Mouse (Mus musculus) T-cell, adult 2 months (primary cell): ENCODE measurements around the gene Ldlrad3.

ENCODE experiments used
- DNase-seq: peaks from one replicate; pipeline ENCODE4 v3.0.0; 2022; ENCODE audit warnings: low spot score

The Ldlrad3 gene

DNA sequence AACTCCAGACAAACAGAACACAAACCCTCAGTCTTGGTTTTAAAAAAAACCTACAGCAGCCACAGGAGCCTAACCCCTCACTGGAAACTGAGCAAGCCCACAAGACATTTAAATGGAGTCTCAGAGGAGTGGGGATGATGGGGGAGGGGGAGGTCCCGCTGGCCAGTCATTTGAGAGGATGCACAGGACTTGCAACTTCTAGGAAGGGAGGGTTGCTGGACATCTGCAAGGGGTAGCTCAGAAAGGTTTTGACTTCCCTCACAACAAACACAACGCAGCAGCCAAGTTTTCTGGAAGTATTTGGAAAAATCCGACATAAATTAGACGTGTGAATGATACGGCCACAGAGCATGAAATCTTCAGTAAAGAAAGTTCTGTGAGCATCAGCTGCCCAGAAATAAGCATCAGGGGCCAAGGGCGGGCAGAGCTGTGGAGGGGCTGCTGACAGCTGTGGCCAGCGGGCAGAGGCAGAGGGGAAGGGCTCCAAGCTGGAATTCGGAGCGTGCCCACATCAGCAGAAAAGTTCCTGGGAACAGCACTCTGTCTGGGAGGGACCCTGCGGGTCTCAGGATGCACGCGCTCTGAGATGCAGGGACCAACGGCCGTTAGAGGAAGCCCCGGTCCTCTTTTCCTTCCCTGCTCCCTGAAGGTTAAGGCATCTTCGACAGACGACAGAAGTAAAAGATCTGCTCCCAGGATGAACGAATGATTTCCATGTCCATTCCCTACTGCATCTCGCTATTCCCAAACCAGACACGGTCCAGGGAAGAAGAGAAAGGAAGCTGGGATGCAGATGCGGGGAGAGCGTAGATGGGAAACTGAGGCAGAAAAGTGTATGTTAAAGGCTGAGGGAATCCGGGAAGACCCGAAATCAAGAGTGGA, 875 bp downstream of the Ldlrad3 start:
- DNase-seq, result no peak

DNA sequence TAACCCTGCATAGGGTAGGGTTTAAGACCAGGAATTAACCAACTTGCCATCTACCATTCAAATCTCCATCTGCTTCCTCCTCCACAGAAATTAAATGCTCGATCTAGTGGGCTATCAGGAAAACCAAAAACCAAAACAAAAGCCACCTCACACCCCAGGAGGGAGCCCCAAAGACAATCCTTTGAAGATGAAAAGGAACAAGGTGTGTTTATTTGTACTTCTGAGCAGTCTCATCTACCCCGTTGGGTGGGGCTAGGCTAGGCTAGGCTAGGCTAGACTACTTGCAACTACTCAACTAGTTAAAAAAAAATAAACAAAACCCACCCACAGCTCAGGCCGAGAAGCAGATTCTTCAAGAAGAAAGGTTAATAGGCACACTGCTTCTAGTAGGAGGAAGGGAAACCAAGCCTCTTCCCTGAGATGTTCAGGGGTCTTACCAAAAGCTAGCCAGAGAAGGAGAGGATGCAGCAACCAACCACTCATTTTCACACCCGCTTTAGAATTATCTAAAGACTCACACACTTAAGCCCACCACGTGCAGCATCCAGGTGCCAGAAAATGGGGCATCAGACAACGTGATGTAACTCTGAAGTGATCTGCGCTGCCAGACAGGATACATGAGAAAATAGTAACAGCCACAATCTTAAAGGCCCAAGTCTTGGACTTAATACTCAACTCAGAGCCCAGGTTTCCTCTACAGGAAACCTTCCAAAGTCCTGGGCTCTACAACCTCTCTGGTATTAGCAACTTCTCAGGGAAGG, 2.3 kb downstream of the Ldlrad3 start:
- no peak for DNase-seq

DNA sequence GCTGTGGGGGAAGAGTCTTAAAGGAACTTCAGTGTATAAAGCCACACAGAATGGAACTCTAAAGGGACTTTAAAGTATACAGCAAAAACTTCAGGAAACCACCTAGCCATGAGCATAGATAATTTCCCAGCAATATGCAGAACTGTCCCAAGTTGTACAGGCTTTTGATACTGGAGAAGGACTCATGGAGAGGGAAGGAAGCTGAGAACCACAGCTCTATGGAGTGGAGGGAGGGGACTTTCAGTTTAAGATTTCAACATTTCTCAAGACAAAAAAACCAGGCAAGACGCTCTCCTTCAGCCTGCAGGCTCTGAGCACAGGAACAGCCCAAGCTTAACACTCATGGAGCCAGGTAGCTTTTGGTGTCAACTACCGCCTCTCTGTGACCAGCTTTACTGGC, 4.7 kb downstream of the Ldlrad3 start:
- DNase-seq, result no peak

DNA sequence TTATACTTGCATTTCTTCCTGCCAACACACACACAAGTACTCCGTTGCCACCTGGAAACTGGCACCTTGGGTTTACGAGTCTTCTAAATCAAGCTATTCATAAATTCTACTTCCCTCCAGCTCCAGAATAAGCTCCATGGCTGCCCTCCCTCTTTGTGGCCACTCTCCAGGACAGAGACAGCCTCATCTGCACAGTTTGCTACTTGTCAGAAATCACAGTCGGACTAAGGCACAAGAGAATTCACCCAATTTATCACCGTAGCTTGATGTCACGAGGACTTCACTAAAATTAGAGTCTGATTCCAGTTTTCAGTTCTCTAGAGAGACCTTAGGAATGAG, 9.8 kb downstream of the Ldlrad3 start:
- DNase-seq, result no peak

DNA sequence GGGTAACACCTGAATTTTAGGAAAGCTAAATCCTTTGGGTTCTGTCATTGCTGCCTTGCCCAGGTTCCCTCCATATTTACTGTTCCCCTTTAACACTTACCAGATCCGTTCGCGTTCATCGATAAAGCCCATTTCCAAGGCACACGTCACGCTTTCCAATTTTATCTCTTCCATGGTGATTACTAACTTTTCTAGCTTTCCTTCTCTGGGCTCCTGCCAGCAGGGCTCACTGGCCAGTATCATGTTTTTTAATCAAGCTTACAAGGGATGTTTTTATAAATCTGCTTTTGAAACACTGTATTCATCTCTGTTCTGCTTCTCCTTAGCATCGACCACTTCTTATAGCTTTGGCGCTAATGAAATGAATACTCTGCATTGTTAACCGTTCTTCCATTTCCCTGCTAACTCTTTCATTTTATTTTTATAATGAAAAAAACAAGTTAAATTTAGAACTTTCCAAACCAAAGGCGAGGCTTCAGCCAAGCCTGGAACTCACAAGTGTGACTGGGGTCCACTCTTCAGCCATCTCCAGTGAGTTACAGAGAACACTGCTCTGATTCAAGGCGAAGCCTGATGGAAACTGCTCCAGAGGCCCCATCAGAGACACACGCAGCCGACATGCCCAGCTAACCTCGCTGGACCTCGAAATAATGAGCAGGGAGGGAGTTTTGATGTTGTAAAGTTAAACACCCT, 10.3 kb downstream of the Ldlrad3 start:
- no peak for DNase-seq

DNA sequence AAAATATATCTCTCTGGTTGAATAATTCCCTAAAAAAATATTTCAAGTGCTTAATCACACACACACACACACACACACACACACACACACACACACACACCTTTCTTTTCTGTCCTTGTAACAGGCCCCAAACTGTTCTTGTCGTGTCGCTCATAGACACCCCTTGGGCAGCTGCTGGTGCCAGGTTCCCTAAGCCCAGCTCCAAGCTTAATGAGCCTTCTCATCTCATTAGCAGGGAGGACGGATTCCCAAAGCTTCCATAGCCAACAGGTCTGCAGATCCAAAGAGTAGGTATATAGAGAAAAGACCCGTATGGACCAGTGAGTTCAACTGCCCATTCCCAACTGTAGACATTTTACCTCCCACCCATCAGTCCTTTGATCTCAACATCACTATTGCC, 13.7 kb downstream of the Ldlrad3 start:
- DNase-seq, result no peak

DNA sequence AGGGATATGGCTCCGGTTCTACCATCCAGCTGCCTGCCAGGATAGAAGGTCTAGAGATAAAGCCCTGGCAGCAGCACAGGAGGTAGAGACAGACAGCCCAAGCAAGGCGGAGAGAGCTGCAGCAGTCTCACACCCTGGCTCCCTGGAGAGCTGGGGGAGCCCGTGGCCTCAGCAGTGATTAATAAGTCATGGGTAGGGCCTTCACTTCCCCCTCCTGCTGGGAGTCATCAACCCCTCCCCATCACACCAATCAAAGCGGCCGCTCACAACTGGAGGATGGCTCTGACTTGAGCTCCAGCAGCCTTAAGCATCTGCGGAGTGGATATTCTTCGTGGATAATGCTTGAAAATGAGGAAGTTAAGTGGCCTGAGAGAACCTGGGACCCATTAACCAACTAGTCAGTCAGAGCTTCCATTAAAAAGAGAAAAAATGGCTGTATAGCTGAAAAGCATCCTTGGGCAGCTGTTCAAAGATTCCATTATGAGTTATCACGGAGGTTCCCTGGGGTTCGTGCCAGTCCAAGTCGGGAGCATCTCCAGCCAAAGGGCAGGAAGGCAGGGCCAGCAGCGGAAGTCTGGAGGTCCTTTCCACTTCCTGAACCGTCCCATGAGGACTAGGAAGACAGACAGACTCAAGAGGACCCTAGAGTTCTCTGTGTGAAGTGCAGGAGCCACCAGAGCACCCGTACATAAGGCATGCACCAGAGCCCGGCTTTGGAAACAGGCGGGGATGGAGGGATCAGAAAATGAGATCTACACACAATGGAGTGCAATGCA, 19.4 kb downstream of the Ldlrad3 start:
- no peak for DNase-seq

DNA sequence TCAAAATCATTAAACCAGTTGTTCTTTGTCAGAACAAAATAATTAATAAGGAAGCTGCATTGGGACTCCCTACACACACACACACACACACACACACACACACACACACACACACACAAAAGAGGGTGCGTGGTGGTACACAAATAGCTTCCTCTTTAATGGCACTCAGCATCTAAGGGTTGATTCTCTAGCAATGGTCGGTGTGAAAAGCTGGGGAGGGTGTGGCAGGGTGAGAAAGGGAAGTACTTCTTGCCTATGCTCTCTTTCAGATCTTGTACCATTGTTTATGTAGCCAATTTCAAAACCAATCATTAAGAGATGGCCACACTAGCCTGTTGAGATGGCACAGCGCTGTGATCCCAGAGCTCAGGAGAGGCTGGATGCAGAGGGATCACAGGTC, 23.1 kb downstream of the Ldlrad3 start:
- no peak for DNase-seq

DNA sequence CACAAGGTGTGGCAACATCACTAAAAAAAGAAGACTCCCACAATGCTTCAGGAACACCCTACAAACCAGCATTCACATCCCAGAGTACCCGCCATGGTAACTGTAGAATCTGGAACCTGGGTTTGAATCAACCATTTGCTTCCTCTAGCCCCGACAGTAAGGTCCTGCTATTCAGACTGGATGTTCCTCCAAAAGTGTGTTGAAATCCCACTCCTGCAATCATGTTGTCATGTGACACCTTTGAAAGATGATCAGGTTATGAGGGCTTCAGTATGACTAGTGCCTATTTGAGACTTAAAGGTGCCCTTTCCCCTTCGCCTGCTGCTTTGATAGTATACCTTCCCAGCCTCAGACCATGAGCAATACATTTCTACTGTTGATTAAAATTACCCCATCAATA, 28.6 kb downstream of the Ldlrad3 start:
- DNase-seq, result no peak

DNA sequence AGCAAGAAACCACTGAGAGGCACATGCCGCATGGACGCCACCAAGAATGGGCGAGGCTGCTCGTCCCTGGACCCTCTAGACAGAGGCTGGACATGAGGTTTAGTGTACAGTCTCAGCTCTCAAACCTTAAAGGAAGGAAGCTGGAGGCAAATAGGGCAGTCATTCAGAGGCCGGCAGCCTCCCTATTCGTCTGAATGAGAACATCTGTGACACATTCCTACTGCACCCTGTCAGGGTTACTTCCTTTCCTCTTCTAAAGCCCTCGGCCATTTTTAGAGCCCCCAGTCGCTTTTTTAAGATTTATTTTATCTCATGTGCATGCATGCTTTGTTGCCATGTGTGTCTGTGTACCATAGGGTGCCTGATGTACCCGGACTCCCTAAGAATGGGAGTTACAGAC, 29.2 kb downstream of the Ldlrad3 start:
- no peak for DNase-seq

DNA sequence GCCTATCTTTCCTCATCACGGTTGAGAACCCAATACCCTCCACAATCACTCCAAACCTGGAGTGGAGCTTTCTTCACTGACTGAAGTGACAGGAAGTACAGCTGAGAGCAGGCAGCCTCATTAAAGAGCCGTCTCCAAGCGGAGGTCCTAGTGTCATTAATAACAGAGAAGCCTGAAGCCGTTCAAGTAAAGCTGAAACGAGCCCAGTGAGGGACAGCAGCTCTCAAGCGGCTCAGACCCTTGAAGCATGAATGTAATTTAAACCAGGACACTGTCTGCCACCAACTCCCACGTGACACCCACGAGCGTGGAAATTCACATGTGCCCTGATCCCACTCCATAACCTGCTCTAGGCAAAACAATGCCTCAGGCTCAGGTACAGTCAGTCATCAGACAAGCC, 29.7 kb downstream of the Ldlrad3 start:
- DNase-seq, result no peak

DNA sequence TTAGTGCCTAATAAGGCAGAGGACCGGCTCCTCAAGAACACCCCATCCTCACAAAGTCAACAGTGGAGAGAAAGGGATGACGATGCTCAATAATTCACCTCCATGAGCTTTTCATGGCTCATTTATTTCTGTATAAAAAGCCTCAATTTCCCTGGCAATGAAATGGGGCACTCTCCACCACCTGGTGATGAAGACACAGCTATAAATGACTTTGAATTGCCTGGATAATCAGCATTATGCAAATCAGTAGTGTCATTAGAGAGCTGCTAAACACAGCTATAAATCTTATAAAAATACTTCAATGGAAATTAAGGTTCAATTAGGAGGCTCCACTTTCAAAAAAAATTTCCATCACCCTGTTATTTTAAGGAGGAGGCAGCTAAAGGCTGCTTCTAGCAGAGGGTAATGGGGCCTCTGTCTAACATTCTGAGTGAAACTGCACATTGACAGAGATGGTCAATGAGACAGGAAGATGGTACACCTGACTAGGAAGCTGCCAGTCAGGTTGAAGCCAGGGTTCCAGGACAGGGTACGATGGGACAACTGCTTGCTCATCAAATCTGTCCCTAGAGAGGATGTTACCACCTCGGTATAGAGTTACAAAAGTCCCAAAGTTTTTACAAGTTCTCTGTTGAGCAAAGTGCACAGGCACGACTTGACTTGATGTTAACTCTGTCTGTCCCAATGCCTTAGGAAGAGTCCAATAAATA, 30.7 kb downstream of the Ldlrad3 start:
- DNase-seq, result no peak

DNA sequence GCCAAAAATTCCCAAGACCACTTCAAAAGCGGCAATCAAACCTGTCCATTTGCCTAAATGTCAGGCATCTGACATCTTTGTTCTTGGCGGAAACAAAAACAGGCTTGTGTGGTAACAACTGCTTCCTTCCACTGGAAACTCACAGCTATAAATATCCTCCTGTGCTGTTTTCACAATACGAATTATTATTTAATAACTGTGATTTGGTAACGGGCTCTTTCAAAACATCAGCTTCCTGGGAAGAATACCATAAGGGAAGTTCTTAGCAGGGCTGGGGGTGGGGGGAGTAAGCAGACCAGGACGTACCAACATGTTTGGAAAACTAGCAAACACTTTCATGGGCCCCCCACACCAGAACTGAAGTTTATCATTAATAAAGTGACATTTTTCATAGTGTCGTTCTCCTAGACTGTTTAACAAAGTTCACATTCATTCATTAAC, 31.4 kb downstream of the Ldlrad3 start:
- DNase-seq, result no peak

DNA sequence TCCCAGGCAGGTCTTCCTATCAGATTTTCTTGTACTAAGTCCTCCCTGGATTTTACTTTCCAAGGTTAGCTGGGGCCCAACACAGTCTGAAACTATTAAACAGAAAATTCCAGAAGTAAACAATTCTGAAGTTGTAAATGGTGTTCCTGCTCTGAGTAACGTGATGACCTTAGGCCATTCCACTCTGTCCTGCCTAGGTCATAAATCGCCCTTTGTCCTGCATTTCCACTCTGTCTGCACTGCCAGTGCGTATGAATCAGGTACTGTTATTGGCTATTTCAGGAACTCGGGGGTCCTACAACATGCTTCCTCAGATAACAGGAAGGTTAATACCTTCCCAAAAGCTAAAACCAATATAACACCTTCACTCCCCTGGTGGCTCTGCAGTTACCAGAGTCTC, 31.9 kb downstream of the Ldlrad3 start:
- no peak for DNase-seq

DNA sequence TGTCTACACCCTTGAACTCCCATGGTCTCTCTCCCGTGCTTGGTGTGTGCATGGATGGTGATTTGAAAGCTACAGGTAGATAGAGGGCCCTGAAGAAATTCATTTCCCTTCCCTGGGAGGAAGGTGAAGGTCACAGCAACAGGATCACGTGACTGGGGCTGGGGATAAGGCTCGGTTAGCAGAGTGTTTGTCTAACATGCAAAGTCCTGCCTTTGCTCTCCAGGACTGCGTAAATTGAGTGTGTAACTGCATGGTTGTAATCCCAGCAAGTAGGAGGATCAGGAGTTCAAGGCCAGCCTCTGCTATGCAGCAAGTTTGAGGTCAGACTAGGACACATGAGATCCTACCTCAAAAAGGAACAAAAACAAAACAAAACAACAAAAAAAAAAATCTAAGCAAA, 32.7 kb downstream of the Ldlrad3 start:
- DNase-seq, result no peak

DNA sequence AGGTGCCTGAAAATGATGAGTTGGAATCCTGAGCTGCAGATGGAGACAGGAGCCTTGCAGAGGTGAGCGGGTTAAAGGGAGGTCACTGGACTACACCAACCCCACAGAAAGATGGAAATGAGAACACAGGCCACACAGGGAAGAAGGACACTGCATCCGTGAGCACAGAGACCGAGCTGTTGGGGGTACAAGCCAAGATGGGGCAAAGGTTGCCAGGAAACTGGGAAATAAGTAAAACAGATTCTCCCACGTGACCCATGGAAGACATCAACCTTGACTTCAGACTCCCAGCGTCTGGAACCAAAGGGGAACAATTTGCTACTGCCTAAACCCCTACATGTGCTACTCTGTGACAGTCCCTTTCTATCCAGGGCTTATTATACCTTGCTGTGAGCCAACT, 33.3 kb downstream of the Ldlrad3 start:
- DNase-seq, result no peak

DNA sequence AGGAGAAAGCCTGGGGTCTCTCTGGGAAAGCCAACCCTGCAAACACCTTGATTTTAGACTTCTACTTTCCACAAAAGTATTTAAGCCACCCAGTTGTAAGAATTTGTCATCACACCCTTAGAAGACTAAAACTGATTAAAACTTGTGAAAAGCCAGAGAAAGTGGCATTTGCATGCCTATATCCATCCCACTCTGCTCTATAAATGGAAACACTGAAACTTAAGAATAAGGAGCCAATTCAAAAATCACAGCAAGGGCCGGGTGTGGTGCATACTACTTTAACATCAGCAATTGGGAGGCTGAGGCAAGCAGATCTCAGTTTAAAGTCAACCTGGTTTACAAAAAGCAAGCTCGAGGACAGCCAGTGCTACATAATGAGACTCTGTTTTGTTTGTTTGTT, 37.1 kb downstream of the Ldlrad3 start:
- DNase-seq, result no peak

DNA sequence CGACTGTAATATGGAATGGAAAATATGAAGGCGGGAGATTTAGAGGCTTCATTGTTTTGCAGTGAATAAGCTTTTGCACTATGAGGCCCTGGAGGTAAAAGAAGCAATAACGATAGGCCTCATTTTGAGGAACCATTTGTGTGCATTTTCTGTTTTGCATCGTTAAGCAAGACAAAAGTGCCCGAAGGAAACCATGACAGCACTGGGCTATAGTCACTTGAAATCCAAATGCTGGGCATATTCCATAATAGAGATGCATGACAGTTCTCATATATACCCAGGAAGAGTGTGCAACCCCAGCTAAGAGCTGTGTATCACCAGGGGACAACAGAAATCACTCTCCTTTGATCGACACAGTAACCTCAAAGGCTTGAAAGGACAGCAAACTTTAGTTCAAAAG, 38.1 kb downstream of the Ldlrad3 start:
- DNase-seq, result no peak

DNA sequence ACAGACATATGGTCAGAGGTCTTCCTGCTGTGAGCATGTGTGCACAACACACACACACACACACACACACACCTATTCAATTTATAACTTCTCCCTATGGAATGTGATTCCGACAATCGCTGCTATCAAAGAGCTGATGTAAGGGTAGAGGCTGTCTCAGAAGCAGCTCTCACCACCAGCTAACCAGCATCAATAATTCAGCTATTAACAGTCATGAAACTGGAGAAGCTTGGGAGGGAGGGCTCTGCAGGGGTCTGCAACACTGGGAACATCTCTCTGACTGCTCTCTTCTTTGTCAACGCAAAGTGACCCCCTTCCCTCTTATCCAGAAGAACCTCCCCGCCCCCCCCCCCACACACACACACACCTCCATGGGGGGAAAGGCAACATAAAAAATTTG, 38.6 kb downstream of the Ldlrad3 start:
- no peak for DNase-seq

DNA sequence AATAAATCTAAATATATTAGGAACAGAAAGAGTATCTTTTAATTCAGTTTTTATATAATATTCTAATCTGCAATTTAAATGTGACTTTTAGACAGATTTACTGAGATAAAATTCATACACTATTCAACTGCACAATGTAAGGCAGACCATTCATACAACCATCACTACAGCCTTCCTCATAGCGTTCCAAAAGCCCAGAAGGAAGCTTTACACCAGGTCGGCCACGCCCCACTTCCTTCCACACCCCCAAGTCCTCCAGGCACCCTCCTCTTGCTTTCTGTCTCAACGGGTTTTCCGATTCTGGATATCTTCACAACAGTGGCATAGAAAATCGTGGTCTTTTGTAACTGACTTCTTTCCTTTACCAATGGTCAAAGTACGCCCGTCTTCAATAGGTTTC, 39.8 kb downstream of the Ldlrad3 start:
- no peak for DNase-seq

DNA sequence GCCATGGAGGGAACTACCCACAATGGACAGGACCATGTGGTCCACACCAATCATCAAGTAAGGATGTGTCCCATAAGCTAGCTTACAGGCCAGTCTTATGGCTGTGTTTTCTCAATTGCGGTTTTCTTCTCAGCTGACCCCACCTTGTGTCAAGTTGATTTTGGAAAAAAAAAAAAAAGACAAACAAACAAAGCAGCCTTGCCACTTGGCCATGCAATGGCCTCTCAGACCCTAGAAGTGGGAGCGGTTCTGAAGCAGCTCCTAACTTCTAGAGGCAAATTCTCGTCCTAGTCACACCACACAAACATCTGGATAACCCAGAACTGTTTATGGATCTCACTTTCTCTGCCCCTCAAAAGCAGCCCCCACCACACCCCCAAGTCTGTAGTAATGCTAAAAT, 41.1 kb downstream of the Ldlrad3 start:
- DNase-seq, result no peak

DNA sequence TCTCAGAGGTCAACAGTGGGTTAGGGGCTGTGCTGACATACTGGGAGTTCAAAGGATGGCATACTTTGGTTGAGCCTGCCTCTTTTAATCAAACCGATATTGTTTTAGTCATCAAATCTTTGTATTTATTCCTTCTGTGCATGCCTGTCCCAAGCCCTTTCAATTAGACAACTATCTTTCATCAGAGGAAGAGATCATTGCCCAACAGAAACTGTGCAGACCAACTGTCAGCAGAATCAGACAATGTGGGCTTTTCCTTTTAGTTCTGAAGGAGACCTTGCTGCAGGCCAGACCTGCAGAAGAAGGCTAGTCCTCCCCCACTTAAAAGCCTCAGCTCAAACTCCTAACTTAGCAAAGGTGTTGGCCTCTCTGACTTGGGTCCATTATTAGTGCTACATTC, 41.9 kb downstream of the Ldlrad3 start:
- DNase-seq, result no peak
